Mouse (Mus musculus) embryo, embryonic 11 days (tissue): ENCODE data around the gene Ptprn2.

Source experiments
- DNase-seq: peaks from one replicate; pipeline ENCODE4 v3.0.0-alpha.2; 2015

The Ptprn2 gene

DNA sequence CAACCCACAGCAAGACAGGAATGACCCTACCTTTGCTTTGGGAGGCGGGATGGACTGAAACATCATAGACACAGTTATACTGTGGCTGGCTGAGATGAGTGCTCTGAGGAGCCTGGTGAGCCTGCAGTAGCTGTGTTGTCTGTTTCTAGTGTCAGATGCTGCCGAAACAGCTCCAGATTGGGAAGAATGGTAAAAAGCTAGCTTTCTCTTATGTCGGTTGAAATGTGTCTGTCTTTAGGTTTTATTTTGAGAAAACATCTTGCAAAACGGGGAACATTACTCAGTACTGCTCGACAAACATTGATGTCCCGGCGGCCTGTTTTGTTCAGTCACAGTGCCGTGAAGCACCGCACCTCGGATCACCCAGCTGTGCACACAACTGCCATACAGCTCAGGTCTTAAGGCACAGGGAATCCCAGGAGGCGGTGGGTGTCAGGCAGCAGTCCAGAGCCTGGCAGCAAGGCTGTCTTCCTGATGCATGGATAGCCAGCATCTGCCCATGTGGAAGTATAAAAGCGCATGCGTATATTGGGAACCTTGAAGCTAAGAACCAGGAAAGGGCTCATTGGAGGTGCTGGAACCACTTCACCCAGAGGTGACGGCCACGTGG lies 689.7 kb downstream of the Ptprn2 start:
- no peak for DNase-seq

DNA sequence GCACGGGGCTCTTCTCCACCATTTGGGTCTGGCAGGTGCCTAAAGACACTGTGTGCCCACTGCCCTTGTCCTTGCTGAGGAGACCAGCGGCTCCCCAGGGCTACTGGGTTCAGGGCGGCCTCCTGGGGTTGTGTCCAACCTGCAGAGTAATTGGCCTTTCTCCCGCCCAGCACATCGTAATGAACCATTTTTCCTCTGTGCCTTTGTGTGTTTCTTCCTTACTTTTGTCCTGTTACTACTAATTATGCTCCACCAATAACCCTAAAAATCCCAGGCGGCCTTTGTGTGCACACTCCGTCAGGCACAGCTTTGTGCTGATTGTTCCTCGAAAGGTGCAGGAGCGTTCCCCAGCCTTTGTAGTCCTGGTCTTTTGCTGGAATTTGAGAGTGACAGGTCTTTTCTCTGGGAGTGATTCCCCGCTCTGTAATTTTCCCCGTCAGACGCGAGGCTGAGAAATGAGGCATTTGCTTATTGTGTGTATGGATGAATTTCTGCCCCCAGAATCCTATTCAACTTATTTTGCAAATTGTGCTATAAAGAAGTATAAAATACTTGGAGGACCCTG lies 690.8 kb downstream of the Ptprn2 start:
- no peak for DNase-seq

GRCm38 (mm10) chr12:117187167-117187566 lies 701.6 kb downstream of the Ptprn2 start:
- no peak for DNase-seq

- no peak for DNase-seq
Observed at GRCm38 (mm10) chr12:117192001-117192400, 706.5 kb downstream of the Ptprn2 start.

GRCm38 (mm10) chr12:117196721-117197425 lies 711.4 kb downstream of the Ptprn2 start:
- DNase-seq = peak; percentile 85

DNA sequence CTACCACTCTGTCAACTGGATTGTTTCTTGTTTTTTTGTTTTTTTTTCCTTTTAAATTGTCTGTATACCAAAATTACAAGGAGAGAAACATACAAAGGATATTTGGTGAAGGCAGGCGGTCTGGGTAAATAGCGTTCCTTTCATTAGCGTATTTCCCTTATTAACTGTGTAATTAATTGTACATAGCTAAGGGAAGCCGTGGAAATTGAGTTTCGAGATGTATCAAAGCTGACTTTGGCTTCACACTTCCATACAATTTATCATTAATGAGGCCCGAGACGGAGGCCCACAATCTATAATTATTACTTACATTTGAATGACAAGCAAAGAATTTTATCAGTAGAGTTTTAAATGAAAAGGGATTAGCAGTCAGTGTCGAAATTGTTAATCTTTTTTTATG lies 712.6 kb downstream of the Ptprn2 start:
- no peak for DNase-seq

DNA sequence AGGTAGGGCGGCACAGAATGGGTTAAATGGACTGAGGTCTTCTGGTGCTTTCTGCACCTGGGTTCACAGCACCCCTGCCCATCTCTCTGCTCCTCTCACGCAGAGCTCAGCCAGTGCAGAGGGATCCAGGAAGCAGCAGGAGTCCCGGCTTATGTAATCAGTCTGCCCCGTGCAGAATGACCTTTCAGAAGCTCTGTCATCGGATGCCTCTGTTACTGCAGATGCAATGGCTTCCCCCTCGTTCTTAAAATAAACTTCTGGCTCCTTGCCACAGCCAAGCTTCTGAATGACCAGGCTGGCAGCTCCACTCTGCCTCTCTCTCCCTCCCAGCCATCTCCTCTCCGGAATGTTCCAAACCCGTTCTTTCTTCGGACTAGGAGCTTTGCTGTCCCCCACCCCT lies 714.6 kb downstream of the Ptprn2 start:
- peak; percentile 66 for DNase-seq

- peak; percentile 8 for DNase-seq
Observed at GRCm38 (mm10) chr12:117200590-117200989, 715.1 kb downstream of the Ptprn2 start.

DNA sequence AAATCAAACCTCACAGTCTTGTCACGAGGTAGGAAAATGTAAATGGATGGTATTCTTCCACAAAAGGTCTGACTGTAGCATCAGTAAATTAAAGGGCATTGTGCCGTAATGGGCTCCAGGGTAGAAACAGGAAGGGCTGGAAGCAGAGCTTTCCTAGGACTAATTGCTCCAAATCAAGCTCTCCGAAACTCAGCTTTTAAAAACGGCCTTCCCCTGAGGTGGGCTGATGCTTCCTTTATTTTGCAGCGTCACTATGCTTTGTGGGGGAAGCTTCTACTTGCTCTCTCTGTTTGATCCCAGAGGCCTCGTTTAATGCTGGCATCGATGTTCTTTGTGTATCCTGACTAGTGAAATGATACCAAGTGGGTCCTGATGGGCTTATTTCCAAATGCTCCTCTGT lies 718.0 kb downstream of the Ptprn2 start:
- no peak for DNase-seq

- no peak for DNase-seq
Observed at GRCm38 (mm10) chr12:117204905-117205304, 719.4 kb downstream of the Ptprn2 start.

- DNase-seq = no peak
Observed at GRCm38 (mm10) chr12:117207421-117208120, 722.1 kb downstream of the Ptprn2 start.

DNA sequence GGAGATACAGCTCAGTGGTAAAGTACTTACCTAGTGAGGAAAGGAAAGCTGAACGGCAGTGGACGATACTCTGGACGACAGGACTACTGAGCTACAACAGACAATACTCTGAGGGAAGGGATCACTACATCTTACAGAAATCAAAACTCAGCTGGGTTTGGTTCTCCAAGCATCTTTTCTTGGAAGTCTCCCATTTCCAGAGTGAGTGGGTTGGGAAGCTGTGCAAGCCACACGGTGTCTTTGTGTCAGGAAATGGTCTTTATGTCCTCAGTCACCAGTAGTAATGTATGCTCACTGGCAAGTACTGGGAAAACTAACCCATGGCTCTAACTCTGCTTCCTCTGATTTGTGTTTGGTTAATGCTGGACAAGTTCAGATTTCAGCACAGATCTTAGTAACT lies 724.9 kb downstream of the Ptprn2 start:
- no peak for DNase-seq

GRCm38 (mm10) chr12:117213531-117213930 lies 728.0 kb downstream of the Ptprn2 start:
- no peak for DNase-seq

DNA sequence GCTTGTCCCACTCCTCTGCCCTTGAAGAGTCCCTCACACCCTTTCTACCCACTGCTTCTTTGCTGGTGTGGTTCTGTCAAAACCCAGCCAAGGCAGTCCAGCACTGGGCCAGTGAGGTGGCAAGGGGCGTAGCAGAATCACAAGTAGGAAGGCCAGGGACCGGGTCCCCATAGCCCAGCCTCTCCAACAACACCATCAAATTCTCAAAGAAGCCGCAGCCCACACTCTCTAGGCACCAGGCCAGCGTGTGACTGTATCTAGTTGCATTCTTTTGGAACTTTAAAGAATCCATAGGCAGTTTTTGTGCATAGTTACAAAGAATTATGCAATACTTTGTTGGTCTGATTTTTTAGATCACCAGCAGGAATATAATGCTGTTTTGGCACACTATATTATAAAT lies 728.8 kb downstream of the Ptprn2 start:
- DNase-seq = no peak

- no peak for DNase-seq
Observed at GRCm38 (mm10) chr12:117214919-117215318, 729.4 kb downstream of the Ptprn2 start.

- no peak for DNase-seq
Observed at GRCm38 (mm10) chr12:117221909-117222308, 736.4 kb downstream of the Ptprn2 start.

- DNase-seq = no peak
Observed at GRCm38 (mm10) chr12:117224036-117224435, 738.5 kb downstream of the Ptprn2 start.

GRCm38 (mm10) chr12:117227236-117227635 lies 741.7 kb downstream of the Ptprn2 start:
- no peak for DNase-seq

DNA sequence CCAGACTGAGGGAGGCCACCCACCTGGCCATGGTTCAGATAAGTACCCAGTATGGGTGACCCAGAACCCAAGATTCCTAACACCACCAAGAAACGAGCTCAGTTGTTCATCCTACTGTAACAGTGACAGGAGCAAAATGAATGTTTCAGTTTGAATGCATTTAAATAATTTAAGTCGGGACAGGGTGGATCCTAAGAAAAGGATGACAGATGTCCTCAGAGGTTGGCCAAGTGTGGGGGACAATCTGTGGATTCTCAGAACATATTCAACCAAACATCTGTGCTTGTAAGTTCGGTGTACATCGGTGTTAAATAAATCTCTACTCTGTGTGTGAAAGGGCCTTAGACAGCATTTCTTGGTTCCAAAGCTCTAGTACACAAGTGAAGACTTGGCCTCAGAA lies 743.9 kb downstream of the Ptprn2 start:
- no peak for DNase-seq

- no peak for DNase-seq
Observed at GRCm38 (mm10) chr12:117230282-117230681, 744.8 kb downstream of the Ptprn2 start.

DNA sequence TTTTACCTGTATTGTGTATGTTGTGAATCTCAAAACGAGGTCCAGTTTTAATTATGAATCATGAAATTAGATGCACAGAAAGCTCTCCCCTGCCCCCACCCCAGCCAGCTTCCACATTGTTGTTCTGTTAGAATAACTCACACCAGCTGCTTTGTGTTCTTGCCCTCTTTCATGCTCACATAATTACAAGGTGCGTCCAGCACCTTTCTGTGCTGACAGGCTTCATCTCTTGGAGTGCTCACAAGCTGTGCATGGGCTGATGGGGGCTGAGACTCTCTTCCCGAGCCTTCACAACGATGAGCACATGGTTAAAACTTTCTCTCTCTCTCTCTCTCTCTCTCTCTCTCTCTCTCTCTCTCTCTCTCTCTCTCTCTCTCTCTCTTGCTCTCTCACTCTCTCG lies 746.3 kb downstream of the Ptprn2 start:
- no peak for DNase-seq

DNA sequence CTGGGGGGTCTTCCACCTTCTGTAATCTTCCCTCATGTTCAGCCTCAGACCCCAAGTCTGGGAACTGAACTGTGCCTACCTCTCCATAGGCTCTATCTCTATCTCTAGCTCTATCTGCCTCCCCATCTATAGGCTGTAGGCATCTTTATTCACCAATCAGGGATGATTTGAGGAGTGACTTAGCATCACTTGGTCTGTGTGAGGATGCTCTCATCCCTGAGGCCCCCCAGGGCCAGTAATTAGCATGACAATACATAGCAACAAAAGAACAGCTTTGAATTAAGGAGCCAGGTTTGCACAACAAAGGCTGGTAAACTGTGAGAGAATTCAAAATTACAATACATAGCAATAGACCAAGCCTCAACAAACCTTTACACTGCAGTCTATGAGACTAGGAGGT lies 749.6 kb downstream of the Ptprn2 start:
- no peak for DNase-seq

- no peak for DNase-seq
Observed at GRCm38 (mm10) chr12:117236020-117236734, 750.7 kb downstream of the Ptprn2 start.
